Mouse (Mus musculus): ENCODE data around the gene Pecam1.

- TF ChIP-seq CTCF (IDR thresholded peaks at IDR 0.05; ENCODE audit: control insufficient read depth, insufficient read depth, insufficient read length): no peak
- TF ChIP-seq MAX (IDR thresholded peaks at IDR 0.05): no peak
- no peak for TF ChIP-seq MYOG (IDR thresholded peaks at IDR 0.05; ENCODE audit: control insufficient read depth, extremely low read depth, insufficient read length)
- TF ChIP-seq CEBPB (IDR thresholded peaks at IDR 0.05; ENCODE audit: low read depth): no peak
These were observed 80.2 kb downstream of the Pecam1 start for GRCm38 (mm10) chr11:106670266-106670665.

Measured in C2C12 (cell line).